ENCODE assay signal across 19 mouse cellular contexts in the genomic region with DNA sequence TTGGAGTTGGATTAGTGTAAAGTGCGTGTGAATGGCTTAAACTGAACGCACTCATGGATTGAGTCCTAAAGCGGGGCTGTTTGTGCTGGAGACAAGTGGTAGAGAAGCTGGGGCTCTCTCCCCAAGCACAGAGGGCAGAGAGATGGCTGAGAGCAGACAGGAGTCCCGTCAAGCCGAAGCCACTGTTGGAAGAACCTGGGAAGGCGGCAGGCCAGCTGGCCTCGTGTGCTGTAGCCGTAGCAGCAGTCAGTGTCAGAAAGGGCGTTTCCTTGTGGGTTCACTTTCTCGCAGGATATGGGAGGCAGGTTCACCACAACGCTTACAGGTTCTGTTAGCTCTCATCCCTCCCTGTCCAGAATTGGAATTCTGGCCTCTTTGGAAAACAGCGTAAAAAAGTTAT. TPM values are rescaled to one million over a fixed set of nuclear protein-coding genes. Genes with fewer than 3 reads are reported as not detected.
A peak's percentile ranks its signal among the peaks of the same experiment; 100 is the strongest.
DNase-seq lines count a peak whose midpoint lies in the region; ATAC-seq and TF ChIP-seq lines count a peak whose summit lies in the region.
"Had no signal": no experiment of that assay in that cellular context is flagged by ENCODE, and none has a peak within 500 bp of the region (broad histone marks: within the 10 kb centered on the region; RNA-seq: fewer than 3 reads in every experiment).

No protein-coding gene starts in this region.

- 78% methylated on average over 12 of the region's 12 CpGs for WGBS in kidney, adult 2 months
- WGBS in kidney, embryonic 14.5 days = 76% methylated on average over 12 of the region's 12 CpGs
- WGBS in intestine, embryonic 16.5 days = 73% methylated on average over 12 of the region's 12 CpGs
- 88% methylated on average over 12 of the region's 12 CpGs for WGBS in hindbrain, embryonic 11.5 days

- H3K27me3 ChIP-seq in kidney, adult 2 months (replicated peaks; ENCODE audit: control insufficient read depth, insufficient read depth, low read length) = no peaks in the 10 kb centered on the region; the same call in 1 of the 2 replicates
- peaks cover 18% of the 10 kb centered on the region for H3K27me3 ChIP-seq in kidney, embryonic 14.5 days (ENCODE audit: control insufficient read depth, insufficient read depth, low read length)
- peaks cover 2% of the 10 kb centered on the region; the same call in 1 of the 2 replicates for H3K27me3 ChIP-seq in intestine, embryonic 16.5 days (replicated peaks; ENCODE audit: control insufficient read depth, insufficient read depth, low read length)
- H3K27me3 ChIP-seq in hindbrain, embryonic 11.5 days (ENCODE audit: control insufficient read depth, insufficient read depth, low read length) = peaks cover 21% of the 10 kb centered on the region

- TF ChIP-seq POLR2A in kidney, adult 2 months (IDR thresholded peaks at IDR 0.05; ENCODE audit: low read depth, low read length) = no peak

- H3K4me2 ChIP-seq in kidney, embryonic 14.5 days (replicated peaks; ENCODE audit: low read depth, low read length) = no peak overlapping the region
- peak overlapping the region; percentile 39; the same call in 1 of the 2 replicates for H3K4me2 ChIP-seq in intestine, embryonic 16.5 days (ENCODE audit: low read depth, low read length)
- no peak overlapping the region for H3K4me2 ChIP-seq in hindbrain, embryonic 11.5 days (replicated peaks; ENCODE audit: low read depth, low read length)
- H3K4me2 ChIP-seq: embryonic facial prominence, embryonic 15.5 days; forebrain, embryonic 15.5 days; heart, embryonic 11.5 days; heart, embryonic 15.5 days; hindbrain, embryonic 14.5 days had no signal

- no peaks in the 10 kb centered on the region for H3K9me3 ChIP-seq in kidney, embryonic 14.5 days (ENCODE audit: control insufficient read depth, low read length)
- H3K9me3 ChIP-seq in intestine, embryonic 16.5 days (ENCODE audit: control insufficient read depth, low read length) = no peaks in the 10 kb centered on the region
- H3K9me3 ChIP-seq in hindbrain, embryonic 11.5 days (ENCODE audit: control insufficient read depth, low read length) = no peaks in the 10 kb centered on the region
- H3K9me3 ChIP-seq: embryonic facial prominence, embryonic 15.5 days; forebrain, embryonic 10.5 days; forebrain, embryonic 15.5 days; heart, embryonic 15.5 days had no signal

- peak; percentile 65 to 68 for DNase-seq in cerebellum, postnatal 10 days
- no peak for DNase-seq in cerebellum, adult 8-10 months
- no peak for DNase-seq in kidney, adult 2 months
- no peak for DNase-seq in urinary bladder, postnatal 14 days (ENCODE audit: low spot score)
- no peak for DNase-seq in hindbrain, embryonic 11.5 days (ENCODE audit: low spot score)
- DNase-seq: adrenal gland, postnatal 10 days; embryo, embryonic 11 days; gastrocnemius, postnatal 14 days; heart, adult 2 months; heart, postnatal 14 days had no signal

- TF ChIP-seq CTCF in kidney, adult 2 months (conservative IDR thresholded peaks at IDR 0.05; ENCODE audit: insufficient read depth, insufficient read length, low read depth, low read length) = no peak

- peak overlapping the region; percentile 52; the same call in 1 of the 2 replicates for H3K27ac ChIP-seq in kidney, adult 2 months (ENCODE audit: insufficient read depth, low read depth, low read length)
- no peak overlapping the region for H3K27ac ChIP-seq in kidney, embryonic 14.5 days (ENCODE audit: low read depth, low read length)
- H3K27ac ChIP-seq in intestine, embryonic 16.5 days (ENCODE audit: low read length) = no peak overlapping the region
- no peak overlapping the region for H3K27ac ChIP-seq in hindbrain, embryonic 11.5 days (ENCODE audit: low read depth, low read length)
- H3K27ac ChIP-seq: embryonic facial prominence, embryonic 15.5 days; forebrain, embryonic 10.5 days; forebrain, embryonic 15.5 days; heart, adult 2 months; heart, embryonic 15.5 days; hindbrain, embryonic 14.5 days had no signal

- H3K4me1 ChIP-seq in kidney, adult 2 months (ENCODE audit: control insufficient read depth, insufficient read depth, low read length) = peaks cover 2% of the 10 kb centered on the region; the same call in 1 of the 2 replicates
- no peaks in the 10 kb centered on the region for H3K4me1 ChIP-seq in kidney, embryonic 14.5 days (ENCODE audit: control insufficient read depth, insufficient read depth, low read length)
- peaks cover 5% of the 10 kb centered on the region; the same call in 1 of the 2 replicates for H3K4me1 ChIP-seq in intestine, embryonic 16.5 days (ENCODE audit: control insufficient read depth, insufficient read depth, low read length)
- no peaks in the 10 kb centered on the region for H3K4me1 ChIP-seq in hindbrain, embryonic 11.5 days (replicated peaks; ENCODE audit: control insufficient read depth, insufficient read depth, low read length)

- H3K36me3 ChIP-seq in kidney, adult 2 months (ENCODE audit: control insufficient read depth, insufficient read depth, low read length) = no peaks in the 10 kb centered on the region
- no peaks in the 10 kb centered on the region for H3K36me3 ChIP-seq in kidney, embryonic 14.5 days (ENCODE audit: control insufficient read depth, insufficient read depth, low read length)
- H3K36me3 ChIP-seq in intestine, embryonic 16.5 days (ENCODE audit: control insufficient read depth, insufficient read depth, low read length) = no peaks in the 10 kb centered on the region
- no peaks in the 10 kb centered on the region for H3K36me3 ChIP-seq in hindbrain, embryonic 11.5 days (ENCODE audit: control insufficient read depth, insufficient read depth, low read length)
- H3K36me3 ChIP-seq: forebrain, embryonic 15.5 days; heart, embryonic 15.5 days had no signal

- no peak overlapping the region for H3K9ac ChIP-seq in kidney, embryonic 14.5 days (ENCODE audit: low read depth, low read length)
- 0 out of 2 replicates have a peak overlapping the region, but pooled peaks have one; percentile 26 for H3K9ac ChIP-seq in intestine, embryonic 16.5 days (ENCODE audit: low read depth, low read length)
- no peak overlapping the region for H3K9ac ChIP-seq in hindbrain, embryonic 11.5 days (ENCODE audit: low read depth, low read length)
- H3K9ac ChIP-seq: embryonic facial prominence, embryonic 15.5 days; forebrain, embryonic 15.5 days; heart, embryonic 15.5 days; hindbrain, embryonic 14.5 days had no signal

- no peak for ATAC-seq in kidney, embryonic 14.5 days (ENCODE audit: low FRiP score, low TSS enrichment)
- no peak for ATAC-seq in intestine, embryonic 16.5 days
- no peak for ATAC-seq in hindbrain, embryonic 11.5 days (ENCODE audit: low FRiP score)
- ATAC-seq: forebrain, embryonic 15.5 days had no signal

- H3K4me3 ChIP-seq in kidney, adult 2 months (ENCODE audit: insufficient read depth, low read depth, low read length) = no peak overlapping the region
- H3K4me3 ChIP-seq in kidney, embryonic 14.5 days (ENCODE audit: low read length) = no peak overlapping the region
- H3K4me3 ChIP-seq in intestine, embryonic 16.5 days (ENCODE audit: low read length) = no peak overlapping the region
- H3K4me3 ChIP-seq in hindbrain, embryonic 11.5 days (ENCODE audit: low read depth, low read length) = no peak overlapping the region
- H3K4me3 ChIP-seq: embryonic facial prominence, embryonic 15.5 days; erythroblast, embryonic 14.5 days; forebrain, embryonic 10.5 days; forebrain, embryonic 15.5 days; heart, adult 2 months; heart, embryonic 15.5 days had no signal

RNA-seq across cellular contexts. Expression of gene Epcam, which starts 5.2 kb away (rescaled TPM):
- 59.5 and 73.8 TPM in 2 replicates for polyA plus RNA-seq in kidney, adult 2 months (2012; rRNA removed)
- polyA plus RNA-seq in kidney, embryonic 14.5 days (2014; fragmentation: Nextera tagmentation; extraction: Ambion mirVana) = 260 and 274 TPM in 2 replicates
- 1,152 and 1,162 TPM in 2 replicates for polyA plus RNA-seq in intestine, embryonic 16.5 days (2015; fragmentation: Nextera tagmentation; extraction: Ambion mirVana)
- polyA plus RNA-seq in hindbrain, embryonic 11.5 days (2014; fragmentation: Nextera tagmentation; extraction: Ambion mirVana) = 23.5 and 28.2 TPM in 2 replicates
- polyA plus RNA-seq: erythroblast, embryonic 14.5 days had no signal

RNA-seq across cellular contexts. Expression of gene Msh2, which starts 31.1 kb away (rescaled TPM):
- polyA plus RNA-seq in kidney, adult 2 months (2012; rRNA removed) = 6.3 and 7.4 TPM in 2 replicates
- 52.3 and 69.1 TPM in 2 replicates for polyA plus RNA-seq in kidney, embryonic 14.5 days (2014; fragmentation: Nextera tagmentation; extraction: Ambion mirVana)
- 55.0 and 59.5 TPM in 2 replicates for polyA plus RNA-seq in intestine, embryonic 16.5 days (2015; fragmentation: Nextera tagmentation; extraction: Ambion mirVana)
- polyA plus RNA-seq in hindbrain, embryonic 11.5 days (2014; fragmentation: Nextera tagmentation; extraction: Ambion mirVana) = 76.8 and 84.1 TPM in 2 replicates

Comparison
In these comparisons a context has a peak if more than half of its experiments do, and no peak if none do; other contexts are left out.
1. DNase-seq: peak in cerebellum, postnatal 10 days (2 of 2); none in cerebellum, adult 8-10 months (single experiment), kidney, adult 2 months (single experiment), urinary bladder, postnatal 14 days (single experiment) and hindbrain, embryonic 11.5 days (single experiment).